Mouse (Mus musculus) cerebellum, adult (tissue): ENCODE measurements around the gene Emc9.

ENCODE experiments used
- ATAC-seq: cut with Nextera tagmentation; 2 replicates; pipeline ENCODE4 v1.9.2; 2017; ENCODE audit warnings: mild to moderate bottlenecking, moderate library complexity, mixed read lengths; ENCODE audit not compliant: insufficient number of reproducible peaks, low FRiP score, low TSS enrichment

The Emc9 gene

GRCm38 (mm10) chr14:55591331-55591891, 6.3 kb upstream of the Emc9 start, which contains the start of gene Rnf31:
Gene Rnf31, plus strand, starts transcription at chr14:55591708.
- peak; percentile 91 for ATAC-seq

DNA sequence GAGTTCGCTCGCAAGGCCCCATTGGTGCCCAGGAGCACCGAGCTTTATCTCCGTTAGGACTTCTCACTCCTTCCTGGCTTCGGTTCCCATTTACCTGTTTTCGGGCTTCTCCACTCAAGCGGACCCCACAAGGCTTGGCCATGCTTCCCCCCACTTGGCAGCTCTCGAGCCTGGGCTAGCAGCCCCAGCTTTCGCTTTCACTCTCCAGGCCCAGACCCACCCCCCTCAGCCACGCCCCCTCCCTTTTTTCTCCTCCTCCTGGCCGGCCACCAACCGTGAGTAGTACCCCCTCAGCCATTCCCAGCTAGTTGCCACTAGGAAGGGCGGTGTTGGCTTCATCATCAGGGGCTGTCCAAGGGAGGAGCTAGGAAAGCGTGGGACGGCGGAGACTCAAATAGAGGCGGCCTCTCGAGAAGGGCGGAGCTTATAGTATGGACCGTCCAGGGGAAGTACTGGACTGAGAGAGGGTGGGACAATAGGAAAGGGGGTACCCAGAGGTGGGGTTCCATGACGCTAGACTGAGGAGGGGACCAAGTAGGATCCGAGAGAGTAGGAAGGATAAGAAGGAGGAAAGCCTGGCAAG, 5.7 kb upstream of the Emc9 start, which contains the start of gene Psme2:
Psme2 (minus strand) TSS at position 366 of the 583 bp plus-strand sequence.
- ATAC-seq: peak; percentile 82

DNA sequence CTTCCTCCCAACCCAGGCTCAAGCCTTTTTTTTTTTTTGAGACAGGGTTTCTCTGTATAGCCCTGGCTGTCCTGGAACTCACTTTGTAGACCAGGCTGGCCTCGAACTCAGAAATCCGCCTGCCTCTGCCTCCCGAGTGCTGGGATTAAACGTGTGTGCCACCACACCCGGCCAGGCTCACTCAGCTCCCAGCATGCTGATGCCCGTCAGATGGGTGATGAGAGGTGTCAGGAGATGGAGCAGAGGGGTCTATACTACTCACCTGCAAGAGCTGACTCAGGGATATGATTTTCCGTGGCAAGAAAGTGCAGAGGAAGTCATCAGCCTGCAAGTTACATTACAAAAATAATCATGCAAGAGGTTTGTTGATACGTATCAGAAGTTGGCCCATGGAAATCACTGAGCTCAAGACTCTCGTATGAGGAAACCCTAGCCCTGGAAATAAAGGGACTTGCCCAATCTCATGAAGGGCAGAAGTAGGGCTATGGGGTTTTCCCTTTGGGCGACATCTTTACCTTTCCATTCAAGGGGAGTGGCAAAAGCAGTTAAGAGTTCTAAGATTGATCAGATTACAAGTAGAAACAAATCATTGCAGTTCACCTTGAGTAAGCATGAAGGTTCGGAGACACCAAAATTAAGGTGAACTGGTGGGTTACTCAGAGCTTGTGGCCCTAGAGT, 4.8 kb upstream of the Emc9 start:
- ATAC-seq: no peak

GRCm38 (mm10) chr14:55589271-55589670, 4.2 kb upstream of the Emc9 start:
- no peak for ATAC-seq

DNA sequence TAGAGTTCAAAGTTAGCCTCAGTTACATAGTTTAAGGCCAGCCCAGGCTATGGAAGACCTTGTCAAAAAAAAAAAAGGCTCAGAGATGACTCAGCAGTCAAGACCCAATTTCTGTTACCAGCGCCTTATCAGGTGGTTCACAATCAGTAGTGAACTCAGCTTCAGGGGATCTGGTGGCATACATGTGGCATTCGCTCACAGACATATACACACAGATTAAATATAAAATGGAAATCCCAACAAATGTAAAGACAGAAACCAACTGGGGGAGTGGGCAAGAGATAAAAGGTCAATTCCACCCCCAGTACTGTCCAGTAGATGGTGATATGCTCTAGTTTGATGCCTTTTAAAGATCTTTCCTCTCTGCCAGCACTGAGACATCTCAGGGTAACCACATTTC, 1.0 kb upstream of the Emc9 start:
- ATAC-seq: no peak

GRCm38 (mm10) chr14:55585566-55585960, 461 bp upstream of the Emc9 start:
- ATAC-seq: no peak

DNA sequence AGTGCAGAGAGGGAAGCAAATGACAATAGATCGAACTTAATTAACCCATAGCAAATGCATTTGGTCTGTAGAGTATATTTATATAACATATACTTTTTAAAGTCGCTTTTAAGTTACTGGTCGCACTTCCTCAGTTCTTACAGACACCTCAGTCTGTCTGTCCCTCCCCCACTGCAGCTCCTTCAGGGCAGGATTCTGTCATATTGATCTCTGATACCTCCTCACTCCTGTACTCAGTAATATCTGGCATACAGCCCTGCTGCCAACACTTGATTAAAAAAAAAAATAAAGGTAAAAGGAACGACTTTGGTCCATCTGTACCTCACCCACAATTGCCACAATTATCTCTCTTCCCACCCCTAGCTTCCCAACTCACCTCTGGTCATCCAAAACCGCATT, 800 bp downstream of the Emc9 start:
- ATAC-seq: no peak

GRCm38 (mm10) chr14:55581981-55582681, 3.0 kb downstream of the Emc9 start:
- no peak for ATAC-seq

- ATAC-seq: no peak
Observed at GRCm38 (mm10) chr14:55580731-55581130, 4.4 kb downstream of the Emc9 start.

DNA sequence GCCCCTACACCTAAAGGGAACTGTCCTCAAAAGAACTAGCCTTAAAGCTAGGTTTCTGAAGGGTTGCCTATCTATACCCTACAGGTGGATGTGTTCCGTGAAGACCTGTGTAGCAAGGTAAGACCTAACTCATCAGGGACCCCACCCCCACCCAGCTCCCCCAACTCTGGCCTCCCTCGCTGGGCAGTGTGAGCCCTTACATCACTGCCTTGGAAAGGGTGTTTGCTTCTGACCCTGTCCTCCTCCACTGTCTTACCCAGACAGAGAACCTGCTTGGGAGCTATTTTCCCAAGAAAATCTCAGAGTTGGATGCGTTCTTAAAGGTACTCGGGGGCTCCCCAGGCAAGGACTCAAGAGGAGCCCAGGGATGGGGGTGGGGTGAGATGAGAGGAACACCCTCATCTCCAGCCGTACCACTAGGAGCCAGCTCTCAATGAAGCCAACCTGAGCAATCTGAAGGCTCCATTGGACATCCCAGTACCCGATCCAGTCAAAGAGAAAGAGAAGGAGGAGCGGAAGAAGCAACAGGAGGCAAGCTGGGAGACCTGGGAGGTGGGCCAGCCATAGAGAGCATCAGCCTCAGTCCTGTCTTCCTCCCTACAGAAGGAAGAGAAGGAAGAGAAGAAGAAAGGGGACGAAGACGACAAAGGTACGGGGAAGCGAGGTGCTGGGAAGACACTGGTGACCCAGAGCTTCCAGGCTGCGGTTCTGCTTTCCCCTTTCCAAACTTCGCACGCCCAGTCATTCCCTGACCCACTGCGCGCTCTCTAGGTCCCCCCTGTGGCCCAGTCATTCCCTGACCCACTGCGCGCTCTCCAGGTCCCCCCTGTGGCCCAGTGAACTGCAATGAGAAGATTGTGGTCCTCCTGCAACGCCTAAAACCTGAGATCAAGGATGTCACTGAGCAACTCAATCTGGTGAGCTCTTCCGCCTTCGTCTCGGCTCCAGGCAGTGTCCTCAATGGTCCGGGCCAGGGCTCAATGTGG, 5.3 kb downstream of the Emc9 start:
- ATAC-seq: no peak

GRCm38 (mm10) chr14:55578668-55579269, 6.3 kb downstream of the Emc9 start:
- ATAC-seq: no peak; the same call in 1 of the 2 replicates

DNA sequence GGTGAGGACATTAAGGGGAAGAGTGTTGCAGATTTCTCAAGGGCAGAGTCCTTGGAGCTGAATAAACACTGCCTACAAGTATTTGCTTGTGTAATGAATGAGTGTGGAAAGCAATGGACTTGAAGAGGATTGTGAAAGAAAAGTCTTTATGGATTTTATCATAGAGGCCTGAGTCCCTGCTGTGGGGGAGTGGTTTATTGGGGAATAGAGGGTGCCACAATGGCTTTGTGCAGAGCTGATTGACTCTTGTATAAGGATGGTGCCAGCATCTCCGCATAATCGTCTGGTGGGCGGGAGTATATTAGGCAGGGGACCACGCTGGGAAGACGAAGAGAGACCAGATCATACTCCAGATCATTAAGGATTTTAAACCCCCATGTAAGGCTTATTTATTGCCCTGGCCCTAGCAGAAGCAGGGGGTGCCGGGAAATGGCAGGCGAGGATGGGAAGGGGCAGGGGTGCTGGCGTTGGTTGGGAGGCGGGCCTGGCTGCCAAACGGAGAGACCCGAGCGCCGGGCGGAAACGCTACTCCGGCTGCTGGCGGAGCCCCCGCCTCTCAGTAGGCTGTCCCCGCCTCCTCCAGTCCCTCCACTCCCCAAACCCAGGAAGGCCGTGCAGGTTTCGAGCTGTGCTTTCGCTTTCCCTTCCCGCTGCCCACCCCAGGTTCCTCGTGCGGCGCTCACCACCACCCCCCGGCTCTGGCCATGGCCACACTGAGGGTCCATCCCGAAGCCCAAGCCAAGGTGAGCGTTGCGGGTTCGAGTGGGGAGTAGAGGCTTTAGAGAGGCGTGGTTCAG, 7.0 kb downstream of the Emc9 start, which contains the start of gene Psme1:
Psme1 (plus strand) TSS at position 253 of the 797 bp plus-strand sequence.
- ATAC-seq: peak; percentile 34; the same call in 1 of the 2 replicates

DNA sequence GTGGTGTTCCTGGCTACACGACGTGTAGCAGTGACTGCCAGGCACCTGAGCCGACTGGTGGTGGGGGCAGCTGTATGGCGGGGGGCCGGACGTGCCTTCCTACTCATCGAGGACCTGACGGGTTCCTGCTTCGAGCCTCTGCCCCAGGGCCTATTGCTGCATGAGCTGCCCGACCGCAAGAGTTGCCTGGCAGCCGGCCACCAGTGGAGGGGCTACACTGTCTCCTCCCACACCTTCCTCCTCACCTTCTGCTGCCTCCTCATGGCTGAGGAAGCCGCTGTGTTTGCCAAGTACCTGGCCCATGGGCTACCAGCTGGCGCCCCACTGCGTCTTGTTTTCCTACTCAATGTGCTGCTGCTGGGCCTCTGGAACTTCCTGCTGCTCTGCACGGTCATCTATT, 8.7 kb downstream of the Emc9 start:
- no peak for ATAC-seq

GRCm38 (mm10) chr14:55575711-55576110, 9.4 kb downstream of the Emc9 start:
- ATAC-seq: no peak

DNA sequence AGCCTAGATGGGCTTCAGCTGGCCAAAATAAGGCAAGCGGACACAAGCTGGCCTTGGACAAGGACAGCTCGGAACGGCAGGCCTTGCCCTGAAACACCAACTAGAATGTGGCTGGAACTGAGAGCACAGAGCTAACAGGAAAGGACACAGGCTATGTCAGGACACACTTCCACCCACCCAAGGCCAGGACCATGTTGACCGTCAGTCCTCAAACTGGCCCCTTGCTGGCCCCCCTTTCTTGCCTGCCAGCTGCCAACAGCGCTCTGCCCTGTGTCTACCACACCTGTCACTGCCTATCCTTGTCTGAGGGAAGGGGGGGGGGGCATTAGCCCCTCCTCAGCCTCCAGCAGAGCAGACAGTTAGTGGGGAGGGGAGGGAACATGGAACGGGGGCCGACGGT, 9.8 kb downstream of the Emc9 start, which contains the start of gene Fitm1:
Fitm1 (plus strand) TSS at position 316 of the 400 bp plus-strand sequence.
- ATAC-seq: no peak

DNA sequence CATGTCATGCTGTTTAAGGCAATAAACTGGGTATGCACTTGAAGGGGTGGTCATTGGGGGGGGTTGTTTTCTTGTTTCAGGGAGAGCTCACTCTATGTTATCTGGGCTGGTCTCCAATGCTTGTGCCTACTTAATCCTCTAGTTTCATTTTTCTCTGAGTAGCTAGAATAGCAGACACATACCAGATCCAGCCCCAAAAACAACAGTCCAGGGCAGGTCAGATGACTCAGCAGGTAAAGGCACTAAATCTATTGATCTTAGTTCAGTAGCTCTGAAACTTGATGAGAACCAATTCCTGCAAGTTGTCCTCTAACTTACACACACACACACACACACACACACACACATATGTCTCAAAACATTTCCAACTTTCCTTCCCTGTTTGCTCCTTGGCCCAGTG, 13.3 kb downstream of the Emc9 start:
- ATAC-seq: no peak

DNA sequence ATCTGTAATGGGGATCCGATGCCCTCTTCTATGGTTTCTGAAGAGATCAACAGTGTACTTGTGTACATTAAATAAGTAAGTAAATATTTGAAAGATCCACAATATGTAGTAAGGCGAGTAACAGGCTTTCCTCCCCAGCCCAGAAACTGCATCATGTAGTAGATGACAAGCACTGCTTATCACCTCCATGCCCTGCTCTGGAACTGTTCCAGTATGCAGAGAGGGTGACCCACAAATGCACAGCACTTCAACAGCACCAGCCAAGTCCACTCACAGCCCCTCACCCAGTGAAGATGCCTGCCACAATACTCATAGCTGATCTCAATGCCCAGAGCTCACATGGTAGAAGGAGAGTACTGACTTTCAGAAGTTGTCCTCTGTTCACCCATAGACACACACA, 14.5 kb downstream of the Emc9 start:
- ATAC-seq: no peak

DNA sequence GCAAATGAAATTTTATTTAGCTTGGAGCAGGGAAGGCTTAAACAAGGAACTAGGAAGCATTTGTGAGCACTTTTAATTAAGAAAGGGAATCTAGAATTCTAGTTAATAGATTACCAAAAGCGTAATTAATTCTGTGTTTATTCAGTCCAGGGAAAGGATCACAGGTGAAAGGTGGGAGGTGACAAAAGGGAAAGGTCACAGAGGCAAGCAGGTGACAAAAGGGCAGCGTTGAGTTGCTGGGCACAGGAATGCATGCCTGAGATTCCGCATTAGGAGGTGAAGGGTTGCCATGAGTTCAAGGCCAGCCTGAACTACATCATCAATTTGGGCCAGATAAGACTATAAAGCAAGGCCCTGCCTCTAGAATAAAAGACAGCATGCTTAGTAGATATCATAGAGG, 17.6 kb downstream of the Emc9 start:
- no peak for ATAC-seq

- no peak for ATAC-seq
Observed at GRCm38 (mm10) chr14:55565748-55566147, 19.4 kb downstream of the Emc9 start.
